Mouse (Mus musculus) neural tube, embryonic 14.5 days (tissue): Measurements from ENCODE around the gene Usp35. TPM values are rescaled to one million over a fixed set of nuclear protein-coding genes. Genes with fewer than 3 reads are reported as not detected.

Experiments used
- ATAC-seq: fragments of 200-750 bp; cut with Nextera tagmentation; 2 replicates; pipeline ENCODE4 v1.8.0; 2017; ENCODE audit warnings: low read depth, mild to moderate bottlenecking, moderate TSS enrichment, moderate library complexity
- H3K27ac ChIP-seq: fragments of 300-500 bp; sonication (generic); 2 replicates; pipeline ENCODE4 v1.5.1; 2014; ENCODE audit warnings: low read depth, mild to moderate bottlenecking, control low read depth, low read length, moderate library complexity, mixed read lengths
- H3K27me3 ChIP-seq: fragments of 300-500 bp; sonication (generic); 2 replicates; pipeline ENCODE4 v1.6.1; 2014; ENCODE audit warnings: low read length; ENCODE audit not compliant: control insufficient read depth, insufficient read depth
- H3K36me3 ChIP-seq: fragments of 300-500 bp; sonication (generic); 2 replicates; pipeline ENCODE4 v1.6.1; 2014; ENCODE audit warnings: low read length, mixed read lengths; ENCODE audit not compliant: control insufficient read depth, insufficient read depth
- H3K4me1 ChIP-seq: fragments of 300-500 bp; sonication (generic); 2 replicates; pipeline ENCODE4 v1.6.1; 2014; ENCODE audit warnings: low read length; ENCODE audit not compliant: control insufficient read depth, insufficient read depth
- H3K4me2 ChIP-seq: fragments of 300-500 bp; sonication (generic); 2 replicates; pipeline ENCODE4 v1.6.1; 2014; ENCODE audit warnings: mild to moderate bottlenecking, low read depth, low read length, control low read depth
- H3K4me3 ChIP-seq: fragments of 300-500 bp; sonication (generic); 2 replicates; pipeline ENCODE4 v1.5.1; 2014; ENCODE audit warnings: low read depth, low read length, control low read depth, mixed read lengths
- H3K9ac ChIP-seq: fragments of 300-500 bp; sonication (generic); replicated peaks from 2 replicates; pipeline ENCODE4 v1.6.1; 2014; ENCODE audit warnings: low read depth, mild to moderate bottlenecking, control low read depth, low read length, mixed read lengths
- H3K9me3 ChIP-seq: fragments of 300-500 bp; sonication (generic); 2 replicates; pipeline ENCODE4 v1.6.1; 2016; ENCODE audit warnings: low read length; ENCODE audit not compliant: control insufficient read depth
- WGBS: fragments of 180-500 bp; shearing (Covaris S2); extraction: QIAGEN DNeasy Blood & Tissue Kit; methylation state at CpG from one replicate; pipeline ENCODE4 v1.1.7; 2014; 5-methylcytosine and 5-hydroxymethylcytosine counted together
- polyA plus RNA-seq: library from polyadenylated mRNA; unstranded; fragments of >200 nt; fragmentation: Nextera tagmentation; extraction: Ambion mirVana; gene quantifications from 2 replicates; pipeline ENCODE4 v1.2.1, GENCODE M21; 2014

Gene Usp35
- polyA plus RNA-seq, 1 experiment from 2014 or later: 4.6 TPM

- H3K27me3 ChIP-seq: no peaks in the 10 kb centered on the region
Measured at GRCm38 (mm10) chr7:97271068-97271467, 60.8 kb downstream of the Usp35 start.

DNA sequence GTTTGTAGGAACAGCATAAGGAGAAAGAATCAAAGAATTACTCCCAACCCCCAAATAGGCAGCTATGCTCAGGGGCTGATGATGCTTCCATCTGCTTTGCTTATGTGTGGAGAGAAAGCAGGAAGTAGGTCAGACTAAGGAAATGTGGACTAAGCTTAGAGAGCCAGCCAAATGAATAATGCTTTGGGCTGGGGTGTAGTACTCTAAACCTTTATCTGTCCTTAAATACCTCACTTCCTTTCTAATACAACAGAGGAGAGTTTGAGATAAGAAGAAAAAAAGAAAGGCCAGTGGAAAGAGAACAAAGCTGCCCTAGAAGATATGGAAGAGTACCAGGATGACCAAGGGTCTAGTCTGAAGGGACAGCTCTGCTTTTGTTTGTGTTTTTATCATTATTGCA is 61.5 kb downstream of the Usp35 start:
- no peak for ATAC-seq
- Histone ChIP-seq H3K4me1 (no peaks in the 10 kb centered on the region), H3K27ac (no peak overlapping the region), H3K9ac (no peak overlapping the region), H3K27me3 (no peaks in the 10 kb centered on the region), H3K4me2 (no peak overlapping the region), H3K36me3 (no peaks in the 10 kb centered on the region), H3K4me3 (no peak overlapping the region), H3K9me3 (no peaks in the 10 kb centered on the region)

More at GRCm38 (mm10) chr7:97271068-97271467, 60.8 kb downstream of the Usp35 start:
- H3K9me3 ChIP-seq: no peaks in the 10 kb centered on the region
- no peak overlapping the region for H3K27ac ChIP-seq
- H3K9ac ChIP-seq: no peak overlapping the region
- 93% methylated on average over 1 of the region's 1 CpGs for WGBS
- no peaks in the 10 kb centered on the region for H3K4me1 ChIP-seq
- no peak overlapping the region for H3K4me3 ChIP-seq
- H3K36me3 ChIP-seq: no peaks in the 10 kb centered on the region
- no peak for ATAC-seq
- no peak overlapping the region for H3K4me2 ChIP-seq

DNA sequence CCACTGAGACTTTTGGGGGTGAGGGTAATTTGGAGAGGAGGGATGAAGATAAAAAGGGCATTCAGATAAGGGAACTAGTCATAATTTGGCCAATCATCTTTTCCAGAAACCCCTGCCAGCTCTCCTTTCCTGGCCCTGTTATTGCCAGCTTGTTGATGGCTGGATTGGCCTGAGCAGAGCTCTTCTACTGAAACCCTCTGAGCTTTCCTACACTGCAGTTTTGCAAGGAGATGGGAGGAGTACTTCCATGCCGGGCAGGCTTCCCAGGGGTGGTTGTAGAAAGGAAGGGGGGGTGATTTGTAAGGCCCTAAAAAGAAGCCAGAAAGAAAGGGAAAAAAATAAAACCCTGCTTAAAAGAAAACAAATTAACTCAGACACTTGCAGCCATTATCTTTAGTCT is 69.3 kb downstream of the Usp35 start:
- Histone ChIP-seq H3K36me3 (no peaks in the 10 kb centered on the region), H3K4me3 (no peak overlapping the region), H3K4me1 (no peaks in the 10 kb centered on the region), H3K27ac (no peak overlapping the region), H3K4me2 (no peak overlapping the region), H3K27me3 (no peaks in the 10 kb centered on the region), H3K9ac (no peak overlapping the region), H3K9me3 (no peaks in the 10 kb centered on the region)
- ATAC-seq: no peak
- 36% methylated on average over 1 of the region's 1 CpGs for WGBS

Other genes with a start within 250 kb of the Usp35 start
- 7.5 and 9.8 TPM in 2 replicates for gene Kctd21, start 307 bp upstream of the Usp35 start, polyA plus RNA-seq
- 9.6 and 12.0 TPM in 2 replicates for gene Alg8, start 39.6 kb upstream of the Usp35 start, polyA plus RNA-seq
- 490 and 530 TPM in 2 replicates for gene Ndufc2, start 68.0 kb upstream of the Usp35 start, polyA plus RNA-seq
- gene Thrsp, start 85.7 kb upstream of the Usp35 start, polyA plus RNA-seq: 1.3 and 1.4 TPM in 2 replicates
- gene Kctd14, start 119.3 kb upstream of the Usp35 start, polyA plus RNA-seq: 2.1 and 2.5 TPM in 2 replicates
- 45.7 and 50.1 TPM in 2 replicates for gene Ints4, start 148.9 kb upstream of the Usp35 start, polyA plus RNA-seq
- gene Aamdc, start 247.5 kb upstream of the Usp35 start, polyA plus RNA-seq: 45.4 and 55.0 TPM in 2 replicates
- 29.3 and 30.7 TPM in 2 replicates for gene Rsf1, start 247.9 kb upstream of the Usp35 start, polyA plus RNA-seq